Mouse (Mus musculus) lung, postnatal 0 days (tissue): ENCODE data around the gene Tceanc2.

Experiments used
- CTCF ChIP-seq: IDR thresholded peaks from 2 replicates; pipeline ENCODE4 v1.5.1; 2016; ENCODE audit warnings: antibody characterized with exemption, mild to moderate bottlenecking
- EP300 ChIP-seq: IDR thresholded peaks from 2 replicates; pipeline ENCODE4 v1.6.1; 2016; ENCODE audit warnings: antibody characterized with exemption, mild to moderate bottlenecking, control low read depth

DNA sequence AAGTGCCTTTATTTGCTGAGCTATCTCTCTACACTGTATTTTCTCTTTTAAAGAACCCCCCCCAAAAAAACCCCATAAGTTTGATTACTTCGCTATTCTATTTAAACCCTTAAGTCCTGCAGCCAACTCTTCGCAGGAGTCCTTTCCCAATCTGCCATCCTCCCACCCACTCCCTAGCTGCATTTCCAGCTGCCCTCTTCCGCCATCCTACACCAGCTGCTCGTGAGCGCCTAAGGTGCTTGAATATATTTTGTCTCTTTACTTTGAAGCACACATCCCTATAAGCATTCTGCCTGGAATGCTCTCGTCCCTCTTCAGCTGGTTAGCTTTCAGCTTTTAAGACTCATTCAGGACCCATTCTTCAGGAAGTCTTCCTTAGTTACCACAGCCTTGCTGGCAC, 27.9 kb downstream of the Tceanc2 start:
- TF ChIP-seq CTCF (no peak), EP300 (no peak)
